Mouse (Mus musculus) forebrain, embryonic 15.5 days (tissue): ENCODE results near the gene Tead2. TPM values are rescaled to one million over a fixed set of nuclear protein-coding genes. Genes with fewer than 3 reads are reported as not detected.
"Not testable (repeated sequence)": the region's sequence is repeated elsewhere in the genome, so short reads cannot be mapped to it uniquely, and the experiment has no call there.

Experiments used
- ATAC-seq: fragments of 200-750 bp; cut with Nextera tagmentation; replicated peaks from 2 replicates; pipeline ENCODE4 v1.8.0; 2017; ENCODE audit warnings: mild to moderate bottlenecking, moderate TSS enrichment, moderate library complexity
- H3K27ac ChIP-seq: fragments of 300-500 bp; sonication (generic); replicated peaks from 2 replicates; pipeline ENCODE4 v1.5.1; 2015; ENCODE audit warnings: mild to moderate bottlenecking, inconsistent platforms
- H3K27me3 ChIP-seq: fragments of 300-500 bp; sonication (generic); 2 replicates; pipeline ENCODE4 v1.6.1; 2015; ENCODE audit warnings: inconsistent platforms
- H3K36me3 ChIP-seq: fragments of 300-500 bp; sonication (generic); 2 replicates; pipeline ENCODE4 v1.6.1; 2015; ENCODE audit warnings: mild to moderate bottlenecking, inconsistent platforms
- H3K4me1 ChIP-seq: fragments of 300-500 bp; sonication (generic); 2 replicates; pipeline ENCODE4 v1.6.1; 2015; ENCODE audit warnings: inconsistent platforms
- H3K4me2 ChIP-seq: fragments of 300-500 bp; sonication (generic); replicated peaks from 2 replicates; pipeline ENCODE4 v1.6.1; 2015; ENCODE audit warnings: mild to moderate bottlenecking, inconsistent platforms
- H3K4me3 ChIP-seq: fragments of 300-500 bp; sonication (generic); 2 replicates; pipeline ENCODE4 v1.5.1; 2015; ENCODE audit warnings: mild to moderate bottlenecking, inconsistent platforms
- H3K9ac ChIP-seq: fragments of 300-500 bp; sonication (generic); replicated peaks from 2 replicates; pipeline ENCODE4 v1.6.1; 2015; ENCODE audit warnings: mild to moderate bottlenecking, inconsistent platforms
- H3K9me3 ChIP-seq: fragments of 300-500 bp; sonication (generic); 2 replicates; pipeline ENCODE4 v1.6.1; 2016; ENCODE audit warnings: inconsistent platforms
- WGBS: fragments of 180-500 bp; shearing (Covaris S2); methylation state at CpG from one replicate; pipeline ENCODE4 v1.1.7; 2015; ENCODE audit warnings: mixed read lengths; 5-methylcytosine and 5-hydroxymethylcytosine counted together
- polyA plus RNA-seq: library from polyadenylated mRNA; unstranded; fragments of >200 nt; fragmentation: Nextera tagmentation; extraction: Ambion mirVana; gene quantifications from 2 replicates; pipeline ENCODE4 v1.2.1, GENCODE M21; 2015

Gene Tead2
- polyA plus RNA-seq, 1 experiment from 2014 or later: 92.8 TPM

- Histone ChIP-seq H3K36me3 (no peaks in the 10 kb centered on the region), H3K4me3 (peak within 1 kb of the TSS; percentile 35), H3K4me2 (peak within 1 kb of the TSS; percentile 63), H3K9ac (peak within 1 kb of the TSS; percentile 25), H3K27ac (no peak within 1 kb of the TSS), H3K4me1 (peaks cover 6% of the 10 kb centered on the region), H3K9me3 (no peaks in the 10 kb centered on the region), H3K27me3 (no peaks in the 10 kb centered on the region)
- peak; percentile 67; the same call in 1 of the 2 replicates for ATAC-seq
- WGBS: 8% methylated on average over 51 of the region's 53 CpGs
These were observed 25.3 kb downstream of the Tead2 start, which contains the start of gene Slc6a16 for GRCm38 (mm10) chr7:45240633-45241388. Gene Slc6a16 (plus strand): TSS chr7:45241085.

GRCm38 (mm10) chr7:45241389-45241749 is 25.8 kb downstream of the Tead2 start:
- no peaks in the 10 kb centered on the region for H3K27me3 ChIP-seq
- ATAC-seq: no peak
- WGBS: 77% methylated on average over 6 of the region's 6 CpGs

GRCm38 (mm10) chr7:45247666-45248065 is 32.1 kb downstream of the Tead2 start:
- Histone ChIP-seq H3K27ac (no peak overlapping the region), H3K4me2 (no peak overlapping the region), H3K36me3 (no peaks in the 10 kb centered on the region), H3K4me3 (no peak overlapping the region), H3K9ac (no peak overlapping the region), H3K4me1 (no peaks in the 10 kb centered on the region), H3K9me3 (no peaks in the 10 kb centered on the region), H3K27me3 (no peaks in the 10 kb centered on the region)
- 30% methylated on average over 3 of the region's 3 CpGs for WGBS
- no peak for ATAC-seq

More at GRCm38 (mm10) chr7:45241389-45241749, 25.8 kb downstream of the Tead2 start:
- H3K4me3 ChIP-seq: peak overlapping the region; percentile 35
- H3K4me2 ChIP-seq: peak overlapping the region; percentile 63
- H3K36me3 ChIP-seq: no peaks in the 10 kb centered on the region
- no peak overlapping the region for H3K27ac ChIP-seq
- peak overlapping the region; percentile 25 for H3K9ac ChIP-seq
- no peaks in the 10 kb centered on the region for H3K9me3 ChIP-seq
- peaks cover 6% of the 10 kb centered on the region for H3K4me1 ChIP-seq

DNA sequence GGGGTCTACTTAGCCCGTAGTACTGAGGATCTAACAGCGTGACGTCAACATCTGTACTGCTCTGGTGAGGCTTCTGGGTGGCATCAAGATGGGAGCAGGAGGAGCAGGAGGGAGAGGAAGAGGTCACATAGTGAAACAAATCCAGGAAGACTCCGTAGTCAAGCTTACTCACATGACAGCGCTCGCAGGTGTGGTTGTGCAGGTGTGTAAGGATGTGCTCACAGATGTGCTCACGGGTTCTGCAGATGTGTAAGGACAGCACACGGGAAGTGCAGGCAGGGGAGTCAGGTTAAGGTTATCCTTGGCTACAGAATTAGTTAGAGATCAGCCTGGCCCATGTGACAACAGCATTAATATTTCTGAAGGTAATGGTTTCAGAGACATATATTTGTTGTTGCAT is 38.3 kb downstream of the Tead2 start:
- WGBS: 92% methylated on average over 8 of the region's 8 CpGs
- Histone ChIP-seq H3K4me3 (no peak overlapping the region), H3K4me2 (no peak overlapping the region), H3K4me1 (no peaks in the 10 kb centered on the region), H3K36me3 (no peaks in the 10 kb centered on the region), H3K9me3 (no peaks in the 10 kb centered on the region), H3K27ac (no peak overlapping the region), H3K27me3 (no peaks in the 10 kb centered on the region), H3K9ac (no peak overlapping the region)
- ATAC-seq: no peak

DNA sequence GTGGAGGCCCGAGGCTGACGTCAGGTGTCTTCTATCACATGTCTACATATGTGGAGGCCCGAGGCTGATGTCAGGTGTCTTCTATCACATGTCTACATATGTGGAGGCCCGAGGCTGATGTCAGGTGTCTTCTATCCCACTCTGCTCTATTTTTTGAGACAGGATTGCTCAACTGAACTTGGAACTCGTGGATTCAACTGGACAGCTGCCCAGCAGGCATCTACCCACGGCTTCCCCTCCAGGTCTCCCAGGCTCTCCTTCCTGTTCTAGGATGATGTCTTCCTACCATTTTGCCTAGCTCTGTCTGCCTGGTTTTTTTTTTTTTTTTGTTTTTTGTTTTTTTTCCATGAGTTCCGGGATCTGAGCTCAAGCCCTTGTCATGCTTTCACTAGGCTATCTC is 40.3 kb downstream of the Tead2 start:
- ATAC-seq, H3K4me3 ChIP-seq, H3K27me3 ChIP-seq, H3K9me3 ChIP-seq, H3K36me3 ChIP-seq, H3K4me1 ChIP-seq, H3K9ac ChIP-seq, H3K4me2 ChIP-seq, H3K27ac ChIP-seq: not testable (repeated sequence)
- WGBS: 87% methylated on average over 7 of the region's 7 CpGs

GRCm38 (mm10) chr7:45257063-45257840 is 41.7 kb downstream of the Tead2 start:
- no peaks in the 10 kb centered on the region for H3K36me3 ChIP-seq
- no peak overlapping the region for H3K27ac ChIP-seq
- H3K4me2 ChIP-seq: no peak overlapping the region
- peaks cover 3% of the 10 kb centered on the region; the same call in 1 of the 2 replicates for H3K4me1 ChIP-seq
- no peak overlapping the region for H3K9ac ChIP-seq
- WGBS: 68% methylated on average over 11 of the region's 11 CpGs
- no peaks in the 10 kb centered on the region for H3K27me3 ChIP-seq
- H3K9me3 ChIP-seq: no peaks in the 10 kb centered on the region
- H3K4me3 ChIP-seq: no peak overlapping the region
- no peak for ATAC-seq

- no peak overlapping the region for H3K27ac ChIP-seq
- H3K4me2 ChIP-seq: no peak overlapping the region
- no peaks in the 10 kb centered on the region for H3K27me3 ChIP-seq
- WGBS: 90% methylated on average over 8 of the region's 8 CpGs
- H3K9ac ChIP-seq: no peak overlapping the region
- H3K9me3 ChIP-seq: no peaks in the 10 kb centered on the region
- ATAC-seq: no peak
- H3K4me3 ChIP-seq: no peak overlapping the region
- no peaks in the 10 kb centered on the region for H3K36me3 ChIP-seq
- peaks cover 9% of the 10 kb centered on the region; the same call in 1 of the 2 replicates for H3K4me1 ChIP-seq
These were observed 43.7 kb downstream of the Tead2 start for GRCm38 (mm10) chr7:45259281-45259680.

- H3K4me2 ChIP-seq: no peak overlapping the region
- H3K4me1 ChIP-seq: peaks cover 9% of the 10 kb centered on the region; the same call in 1 of the 2 replicates
- H3K27me3 ChIP-seq: no peaks in the 10 kb centered on the region
- H3K9ac ChIP-seq: no peak overlapping the region
- H3K27ac ChIP-seq: no peak overlapping the region
- no peak for ATAC-seq
- H3K36me3 ChIP-seq: no peaks in the 10 kb centered on the region
- H3K9me3 ChIP-seq: no peaks in the 10 kb centered on the region
- 37% methylated on average over 7 of the region's 7 CpGs for WGBS
- no peak overlapping the region for H3K4me3 ChIP-seq
These were observed 46.7 kb downstream of the Tead2 start for GRCm38 (mm10) chr7:45262266-45262665.

DNA sequence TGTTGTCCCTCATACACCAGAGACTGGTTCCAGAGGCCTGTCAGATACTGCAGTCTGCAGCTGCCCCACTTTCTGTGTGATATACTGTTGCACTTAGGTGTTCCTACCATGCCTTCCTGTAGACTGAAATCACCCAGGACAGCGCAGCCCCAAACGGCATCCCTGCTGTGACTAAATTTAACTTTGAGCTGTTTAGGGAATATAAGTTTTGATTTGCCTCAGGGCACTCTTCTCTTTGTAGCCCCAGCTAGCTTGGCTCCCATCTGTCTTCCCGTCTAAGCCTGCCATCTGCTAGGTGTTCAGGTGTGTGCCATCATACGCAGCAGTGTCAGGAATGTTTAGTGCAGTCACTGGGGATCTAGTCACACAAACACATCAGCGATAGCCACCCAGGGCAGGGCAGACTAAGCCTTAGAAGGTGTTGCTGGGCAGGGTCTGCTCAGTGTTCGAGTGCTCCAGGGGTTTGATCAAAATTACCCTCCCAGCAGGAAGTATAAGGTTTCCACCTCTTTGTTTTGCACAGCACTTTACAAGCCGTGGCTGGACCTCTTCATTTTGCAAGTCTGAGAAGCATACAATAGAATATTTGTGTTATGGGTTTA is 47.6 kb downstream of the Tead2 start:
- Histone ChIP-seq H3K4me3 (no peak overlapping the region), H3K27me3 (no peaks in the 10 kb centered on the region), H3K27ac (no peak overlapping the region), H3K9me3 (no peaks in the 10 kb centered on the region), H3K36me3 (no peaks in the 10 kb centered on the region), H3K4me1 (peaks cover 9% of the 10 kb centered on the region; the same call in 1 of the 2 replicates), H3K4me2 (no peak overlapping the region), H3K9ac (no peak overlapping the region)
- ATAC-seq: no peak
- 62% methylated on average over 7 of the region's 7 CpGs for WGBS

- no peaks in the 10 kb centered on the region for H3K27me3 ChIP-seq
- no peak for ATAC-seq
- 73% methylated on average over 3 of the region's 3 CpGs for WGBS
- H3K4me1 ChIP-seq: peaks cover 9% of the 10 kb centered on the region; the same call in 1 of the 2 replicates
- H3K36me3 ChIP-seq: no peaks in the 10 kb centered on the region
- no peak overlapping the region for H3K4me2 ChIP-seq
- no peak overlapping the region for H3K27ac ChIP-seq
- no peak overlapping the region for H3K9ac ChIP-seq
- no peak overlapping the region for H3K4me3 ChIP-seq
- no peaks in the 10 kb centered on the region for H3K9me3 ChIP-seq
These were observed 48.8 kb downstream of the Tead2 start for GRCm38 (mm10) chr7:45264348-45264747.

GRCm38 (mm10) chr7:45265518-45265917 is 50.0 kb downstream of the Tead2 start:
- Histone ChIP-seq H3K4me1 (peaks cover 9% of the 10 kb centered on the region; the same call in 1 of the 2 replicates), H3K4me3 (no peak overlapping the region), H3K27ac (no peak overlapping the region), H3K9ac (no peak overlapping the region), H3K4me2 (no peak overlapping the region), H3K36me3 (no peaks in the 10 kb centered on the region), H3K27me3 (no peaks in the 10 kb centered on the region), H3K9me3 (no peaks in the 10 kb centered on the region)
- no peak for ATAC-seq
- WGBS: 71% methylated on average over 1 of the region's 1 CpGs
